Mouse (Mus musculus) bone marrow, adult 2 months (tissue): ENCODE results near the gene Slc23a2.

Experiments used
- CTCF ChIP-seq: fragments of 200-500 bp; IDR thresholded peaks from 2 replicates; pipeline ENCODE4 v1.5.1; 2011; ENCODE audit warnings: low read length, control low read depth; ENCODE audit not compliant: control insufficient read depth, insufficient read depth
- POLR2A ChIP-seq: fragments of 200-500 bp; IDR thresholded peaks from 2 replicates; pipeline ENCODE4 v1.6.1; 2011; ENCODE audit warnings: low read depth, mild to moderate bottlenecking, control low read depth, low read length, borderline replicate concordance; ENCODE audit not compliant: control insufficient read depth

- TF ChIP-seq CTCF (no peak), POLR2A (no peak)
These were observed 120.9 kb downstream of the Slc23a2 start for GRCm38 (mm10) chr2:132024028-132024427.
